Mouse (Mus musculus) lung, postnatal 0 days (tissue): ENCODE data around the gene Sdk1. TPM values are rescaled to one million over a fixed set of nuclear protein-coding genes. Genes with fewer than 3 reads are reported as not detected.
A peak's percentile ranks its signal among the peaks of the same experiment; 100 is the strongest.

Source experiments
- ATAC-seq: fragments of 200-750 bp; cut with Nextera tagmentation; 2 replicates; pipeline ENCODE4 v1.8.0; 2017; ENCODE audit warnings: moderate library complexity
- DNase-seq: peaks from one replicate; pipeline ENCODE4 v3.0.0-alpha.2; 2016; ENCODE audit warnings: low spot score
- H3K27ac ChIP-seq: fragments of 300-500 bp; sonication (generic); 2 replicates; pipeline ENCODE4 v1.5.1; 2014; ENCODE audit warnings: antibody characterized with exemption, mild to moderate bottlenecking, low read length, mixed read lengths
- H3K27me3 ChIP-seq: fragments of 300-500 bp; sonication (generic); replicated peaks from 2 replicates; pipeline ENCODE4 v1.6.1; 2014; ENCODE audit warnings: low read length, mixed read lengths; ENCODE audit not compliant: insufficient read depth
- H3K36me3 ChIP-seq: fragments of 300-500 bp; sonication (generic); 2 replicates; pipeline ENCODE4 v1.6.1; 2014; ENCODE audit warnings: low read length, mixed read lengths; ENCODE audit not compliant: insufficient read depth
- H3K4me1 ChIP-seq: fragments of 300-500 bp; sonication (generic); 2 replicates; pipeline ENCODE4 v1.6.1; 2014; ENCODE audit warnings: antibody characterized with exemption, low read depth, low read length, mixed read lengths; ENCODE audit not compliant: insufficient read depth
- H3K4me2 ChIP-seq: fragments of 300-500 bp; sonication (generic); replicated peaks from 2 replicates; pipeline ENCODE4 v1.6.1; 2014; ENCODE audit warnings: low read depth, mild to moderate bottlenecking, low read length, moderate library complexity, mixed read lengths
- H3K4me3 ChIP-seq: fragments of 300-500 bp; sonication (generic); 2 replicates; pipeline ENCODE4 v1.5.1; 2014; ENCODE audit warnings: low read depth, low read length
- H3K9ac ChIP-seq: fragments of 300-500 bp; sonication (generic); replicated peaks from 2 replicates; pipeline ENCODE4 v1.6.1; 2014; ENCODE audit warnings: low read depth, mild to moderate bottlenecking
- H3K9me3 ChIP-seq: fragments of 300-500 bp; sonication (generic); 2 replicates; pipeline ENCODE4 v1.6.1; 2016; ENCODE audit warnings: low read length, mixed read lengths
- CTCF ChIP-seq: IDR thresholded peaks from 2 replicates; pipeline ENCODE4 v1.5.1; 2016; ENCODE audit warnings: antibody characterized with exemption, mild to moderate bottlenecking
- EP300 ChIP-seq: IDR thresholded peaks from 2 replicates; pipeline ENCODE4 v1.6.1; 2016; ENCODE audit warnings: antibody characterized with exemption, mild to moderate bottlenecking, control low read depth
- WGBS: fragments of 180-500 bp; shearing (Covaris S2); extraction: QIAGEN DNeasy Blood & Tissue Kit; methylation state at CpG from one replicate; pipeline ENCODE4 v1.1.7; 2014; 5-methylcytosine and 5-hydroxymethylcytosine counted together
- polyA plus RNA-seq: library from polyadenylated mRNA; unstranded; fragments of >200 nt; fragmentation: Nextera tagmentation; extraction: Ambion mirVana; gene quantifications from 2 replicates; pipeline ENCODE4 v1.2.1, GENCODE M21; 2015

Gene Sdk1
- polyA plus RNA-seq, 1 experiment from 2014 or later = 0.19 TPM

DNA sequence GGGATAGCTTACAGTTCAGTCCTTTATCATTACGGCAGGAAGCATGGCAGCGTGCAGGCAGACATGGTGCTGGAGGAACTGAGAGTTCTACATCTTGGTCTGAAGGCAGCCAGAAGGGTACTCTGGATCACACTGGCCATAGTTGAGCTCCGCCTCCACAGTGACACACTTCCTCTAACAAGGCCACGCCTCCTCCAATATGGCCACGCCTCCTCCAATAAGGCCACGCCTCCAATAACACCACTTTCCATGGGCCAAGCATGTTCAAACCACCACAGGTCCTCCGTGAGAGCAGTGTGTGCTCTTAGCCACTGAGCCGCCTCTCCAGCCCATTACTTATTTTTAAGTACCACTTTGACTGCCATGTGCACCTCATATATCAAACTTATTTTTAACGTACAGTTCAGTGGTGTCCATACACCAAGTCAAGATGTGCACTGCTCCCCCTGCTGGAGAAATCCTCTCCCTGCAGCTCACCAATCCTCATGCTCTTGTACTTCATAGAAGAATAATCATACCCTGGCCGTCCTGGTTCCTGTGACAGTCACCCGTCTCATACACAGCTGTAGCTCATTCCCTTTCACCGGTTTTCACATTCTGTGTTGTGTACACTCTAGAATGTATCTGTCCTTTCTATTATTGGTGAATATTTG, 979.7 kb downstream of the Sdk1 start:
- Histone ChIP-seq H3K4me2 (no peak overlapping the region), H3K9me3 (no peaks in the 10 kb centered on the region), H3K4me3 (no peak overlapping the region), H3K27ac (no peak overlapping the region), H3K36me3 (no peaks in the 10 kb centered on the region), H3K9ac (no peak overlapping the region), H3K4me1 (no peaks in the 10 kb centered on the region), H3K27me3 (no peaks in the 10 kb centered on the region)
- 81% methylated on average over 12 of the region's 12 CpGs for WGBS
- TF ChIP-seq EP300 (no peak), CTCF (peak; percentile 44)
- DNase-seq (peak; percentile 5), ATAC-seq (no peak)

DNA sequence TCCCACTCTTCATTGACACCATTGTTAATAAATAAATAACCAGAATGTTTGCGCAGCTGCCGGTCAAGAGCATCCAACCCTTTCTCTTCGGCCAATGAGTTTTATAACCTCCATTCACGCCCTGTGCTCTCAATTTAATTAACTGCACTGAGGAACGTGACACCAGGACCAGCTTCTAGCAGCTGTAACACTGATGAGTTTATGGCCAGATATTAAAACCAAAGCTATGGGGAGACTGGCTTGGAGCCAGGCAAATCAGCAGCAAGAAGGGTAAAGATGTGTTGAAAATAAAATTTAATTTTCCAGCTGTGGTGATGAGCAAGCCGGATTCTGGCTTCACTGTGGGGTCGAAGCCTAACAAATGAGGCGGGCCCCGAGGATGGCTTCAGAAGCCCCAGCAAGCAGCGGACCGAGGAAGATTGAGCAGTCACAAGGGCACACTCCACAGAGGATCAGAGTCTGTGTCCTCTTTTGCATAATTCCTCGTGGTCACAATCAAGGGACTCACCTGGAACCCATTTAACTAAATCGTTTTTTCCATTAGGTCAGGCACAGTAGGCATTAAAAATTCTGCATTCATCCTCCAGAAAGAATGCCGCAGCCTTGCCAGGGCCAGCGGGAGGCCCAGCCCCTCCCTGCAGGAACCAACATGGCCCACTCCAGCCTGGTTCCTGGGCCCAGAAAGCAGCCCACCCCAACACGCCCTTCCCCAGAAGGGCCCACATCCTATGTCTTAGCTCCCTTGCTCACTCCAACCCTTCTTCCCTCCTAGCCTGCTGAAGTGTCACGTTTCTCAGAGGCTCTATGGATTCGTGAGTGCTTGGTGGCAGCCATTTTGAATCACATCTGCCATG, 987.9 kb downstream of the Sdk1 start:
- Histone ChIP-seq H3K9ac (no peak overlapping the region), H3K4me1 (no peaks in the 10 kb centered on the region), H3K4me2 (no peak overlapping the region), H3K27ac (no peak overlapping the region), H3K36me3 (no peaks in the 10 kb centered on the region), H3K4me3 (no peak overlapping the region), H3K27me3 (no peaks in the 10 kb centered on the region), H3K9me3 (no peaks in the 10 kb centered on the region)
- ATAC-seq (no peak), DNase-seq (no peak)
- WGBS = 81% methylated on average over 18 of the region's 18 CpGs
- TF ChIP-seq EP300 (no peak), CTCF (no peak)

DNA sequence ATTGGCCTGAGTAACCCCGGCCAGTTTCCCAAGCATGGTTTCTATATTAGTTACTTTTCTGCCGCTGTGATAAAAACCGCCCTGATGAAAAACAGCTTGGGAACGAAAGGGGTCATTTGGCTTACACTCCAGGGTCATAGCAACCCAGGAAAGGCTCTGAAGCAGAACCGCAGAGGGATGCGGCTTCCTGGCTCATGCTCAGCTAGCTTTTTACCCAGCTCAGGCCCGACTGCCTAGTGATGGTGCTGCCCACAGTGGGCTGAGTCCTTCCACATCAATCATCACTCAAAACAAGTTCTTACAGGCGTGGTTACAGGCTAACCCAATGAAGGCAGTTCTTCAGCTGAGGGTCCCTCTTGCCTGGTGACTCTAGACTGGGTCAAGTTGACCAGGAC, 988.5 kb downstream of the Sdk1 start:
- whole genome bisulfite sequencing = 78% methylated on average over 8 of the region's 8 CpGs
- Histone ChIP-seq H3K4me2 (no peak overlapping the region), H3K4me1 (no peaks in the 10 kb centered on the region), H3K27ac (no peak overlapping the region), H3K36me3 (no peaks in the 10 kb centered on the region), H3K9me3 (no peaks in the 10 kb centered on the region), H3K27me3 (no peaks in the 10 kb centered on the region), H3K9ac (no peak overlapping the region), H3K4me3 (no peak overlapping the region)
- TF ChIP-seq EP300 (no peak), CTCF (no peak)
- no peak for ATAC-seq
- DNase-seq = no peak

DNA sequence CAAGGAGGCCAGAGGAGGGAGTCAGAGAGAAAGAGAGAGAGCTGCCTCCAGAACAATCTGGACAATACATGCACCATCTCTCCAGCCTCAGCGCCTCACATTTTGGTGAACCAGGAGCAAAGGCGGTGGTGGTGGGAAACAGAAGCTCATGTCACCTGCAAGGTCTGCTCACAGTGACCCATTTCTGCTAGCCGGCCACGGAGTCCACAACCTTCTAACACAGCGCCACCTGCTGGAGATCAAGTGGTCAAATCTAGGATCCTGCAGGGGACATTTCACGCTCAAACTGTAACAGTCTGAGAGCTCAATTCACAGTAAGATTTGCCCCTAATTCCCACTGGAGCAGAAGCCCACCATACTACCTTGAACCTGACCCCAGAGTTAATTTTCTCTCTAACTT, 999.0 kb downstream of the Sdk1 start:
- 92% methylated on average over 6 of the region's 6 CpGs for WGBS

DNA sequence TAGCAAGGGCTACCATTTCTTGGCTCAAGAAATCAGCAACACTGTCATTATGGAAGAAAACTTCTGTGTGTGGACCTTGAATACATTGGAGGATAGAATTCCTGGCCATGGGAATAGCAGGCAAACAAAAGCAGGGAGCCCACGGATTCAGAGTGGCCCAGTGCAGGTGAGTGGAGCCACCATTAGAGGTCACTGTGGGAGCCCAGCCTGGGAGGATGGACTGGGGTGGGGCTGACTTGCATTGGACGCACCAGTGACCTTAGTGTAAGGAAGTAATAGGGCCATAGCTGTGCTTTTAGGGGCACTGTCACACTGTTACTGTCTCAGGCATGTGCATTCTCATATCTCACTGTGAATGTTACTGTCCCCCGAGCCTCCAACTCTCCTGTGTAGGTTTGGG, 1001.3 kb downstream of the Sdk1 start:
- Histone ChIP-seq H3K9me3 (no peaks in the 10 kb centered on the region), H3K9ac (no peak overlapping the region), H3K4me3 (no peak overlapping the region), H3K4me2 (no peak overlapping the region), H3K4me1 (no peaks in the 10 kb centered on the region), H3K27me3 (no peaks in the 10 kb centered on the region), H3K36me3 (no peaks in the 10 kb centered on the region), H3K27ac (no peak overlapping the region)
- no peak for ATAC-seq
- no peak for DNase-seq
- 36% methylated on average over 3 of the region's 3 CpGs for WGBS
- TF ChIP-seq CTCF (no peak), EP300 (no peak)

More for the DNA sequence above, 999.0 kb downstream of the Sdk1 start:
- ATAC-seq (no peak), DNase-seq (no peak)
- H3K27ac ChIP-seq = no peak overlapping the region
- H3K4me3 ChIP-seq = no peak overlapping the region
- H3K9ac ChIP-seq = no peak overlapping the region
- TF ChIP-seq CTCF = no peak
- TF ChIP-seq EP300 = no peak
- no peaks in the 10 kb centered on the region for H3K9me3 ChIP-seq
- H3K36me3 ChIP-seq = no peaks in the 10 kb centered on the region
- no peaks in the 10 kb centered on the region for H3K4me1 ChIP-seq
- no peak overlapping the region for H3K4me2 ChIP-seq
- H3K27me3 ChIP-seq = no peaks in the 10 kb centered on the region

DNA sequence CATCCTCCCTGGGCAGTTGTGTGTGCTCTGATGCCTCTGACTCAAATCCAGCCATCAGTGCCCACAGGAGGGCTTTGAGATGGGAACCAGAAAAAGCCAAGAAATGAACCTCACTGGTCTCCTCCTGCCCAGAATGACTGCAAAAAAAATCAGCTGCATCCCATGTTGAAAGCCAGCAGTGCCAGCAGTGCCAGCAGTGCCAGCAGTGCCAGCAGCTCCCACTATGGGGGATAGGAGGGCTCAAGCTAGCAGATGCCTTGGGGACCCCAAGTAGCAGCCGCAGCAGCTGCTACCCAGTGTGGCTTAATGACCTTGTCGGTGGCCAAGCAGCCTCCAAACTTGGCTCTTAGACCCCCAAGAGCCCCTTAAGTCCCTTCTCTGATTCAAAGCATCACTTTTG, 1001.8 kb downstream of the Sdk1 start:
- ATAC-seq (no peak), DNase-seq (no peak)
- TF ChIP-seq CTCF (no peak), EP300 (no peak)
- no peaks in the 10 kb centered on the region for H3K9me3 ChIP-seq
- H3K36me3 ChIP-seq = no peaks in the 10 kb centered on the region
- H3K9ac ChIP-seq = no peak overlapping the region
- no peak overlapping the region for H3K27ac ChIP-seq
- no peaks in the 10 kb centered on the region for H3K4me1 ChIP-seq
- H3K27me3 ChIP-seq = no peaks in the 10 kb centered on the region
- 94% methylated on average over 2 of the region's 2 CpGs for WGBS
- H3K4me3 ChIP-seq = no peak overlapping the region
- H3K4me2 ChIP-seq = no peak overlapping the region
